Mouse (Mus musculus) ES-E14 (cell line): ENCODE results near the gene Gpr22. TPM values are rescaled to one million over a fixed set of nuclear protein-coding genes. Genes with fewer than 3 reads are reported as not detected.

Experiments used
- DNase-seq: peaks from one replicate; pipeline ENCODE4 v3.0.0-alpha.2; 2013; ENCODE audit warnings: low read depth, low spot score
- H3K27ac ChIP-seq: 2 replicates; pipeline ENCODE4 v1.5.1; 2012; ENCODE audit warnings: low read depth, mild to moderate bottlenecking, low read length, moderate library complexity, mixed read lengths; ENCODE audit not compliant: poor library complexity, insufficient read depth, severe bottlenecking
- H3K36me3 ChIP-seq: 2 replicates; pipeline ENCODE4 v1.6.1; 2012; ENCODE audit warnings: mild to moderate bottlenecking, low read length, moderate library complexity, mixed read lengths; ENCODE audit not compliant: control insufficient read depth, poor library complexity, insufficient read depth, severe bottlenecking
- H3K4me1 ChIP-seq, 2 experiments: fragments of 150-350 bp in 1 of 2; sonication (generic) in 1 of 2; 2 replicates each; pipeline ENCODE4 v1.6.1; 2012; ENCODE audit warnings: low read length in 2 of 2, mild to moderate bottlenecking in 1 of 2, mixed read lengths in 1 of 2; ENCODE audit not compliant: control insufficient read depth in 2 of 2, insufficient read depth in 2 of 2, poor library complexity in 1 of 2
- H3K4me3 ChIP-seq, 2 experiments: fragments of 150-350 bp in 1 of 2; sonication (generic) in 1 of 2; 2 replicates each; pipeline ENCODE4 v1.5.1; 2012; ENCODE audit warnings: low read length in 2 of 2, low read depth in 1 of 2, mild to moderate bottlenecking in 1 of 2, mixed read lengths in 1 of 2; ENCODE audit not compliant: insufficient read depth in 1 of 2, poor library complexity in 1 of 2, severe bottlenecking in 1 of 2
- H3K9ac ChIP-seq: 2 replicates; pipeline ENCODE4 v1.6.1; 2012; ENCODE audit warnings: low read depth, mild to moderate bottlenecking, low read length, mixed read lengths; ENCODE audit not compliant: poor library complexity, insufficient read depth, severe bottlenecking
- H3K9me3 ChIP-seq: fragments of 150-350 bp; sonication (generic); 2 replicates; pipeline ENCODE4 v1.6.1; 2012; ENCODE audit warnings: low read depth, mild to moderate bottlenecking, low read length; ENCODE audit not compliant: control insufficient read depth, insufficient read depth
- CHD2 ChIP-seq: IDR thresholded peaks from 2 replicates; pipeline ENCODE4 v1.6.1; 2014; ENCODE audit warnings: mild to moderate bottlenecking, low read depth, low read length, inconsistent platforms
- HCFC1 ChIP-seq: IDR thresholded peaks from 2 replicates; pipeline ENCODE4 v1.6.1; 2012; ENCODE audit warnings: low read length, inconsistent platforms, borderline replicate concordance; ENCODE audit not compliant: insufficient read depth
- MAFK ChIP-seq: IDR thresholded peaks from 2 replicates; pipeline ENCODE4 v1.6.1; 2014; ENCODE audit warnings: mild to moderate bottlenecking, low read depth, low read length, inconsistent platforms; ENCODE audit not compliant: insufficient read depth
- ZC3H11A ChIP-seq: IDR thresholded peaks from 2 replicates; pipeline ENCODE4 v1.6.1; 2012; ENCODE audit warnings: low read depth, mild to moderate bottlenecking, inconsistent platforms, low read length, borderline replicate concordance
- ZNF384 ChIP-seq: IDR thresholded peaks from 2 replicates; pipeline ENCODE4 v1.6.1; 2012; ENCODE audit warnings: low read depth, low read length, inconsistent platforms
- in situ Hi-C, 2 experiments: fragments of 600-800 bp; cut with MboI; formaldehyde crosslinking; loops; one replicate each; pipeline ENCODE4 v1.15.1; 2025; ENCODE audit warnings: low sequenced_read_pairs in 2 of 2, inconsistent platforms in 1 of 2; ENCODE audit not compliant: unreplicated experiment in 2 of 2
- total RNA-seq: library from RNA; depleted of rRNA; stranded (reverse); fragments of 300-350 nt; gene quantifications from 2 replicates; pipeline ENCODE4 v1.2.3, GENCODE M21; 2012; rRNA removed

Gpr22 gene
- total RNA-seq, 1 experiment = 0.22 TPM

GRCm38 (mm10) chr12:31665999-31666398 is 47.7 kb downstream of the Gpr22 start:
- H3K4me3 ChIP-seq = no peak overlapping the region
- no peak for DNase-seq
- H3K9ac ChIP-seq = no peak overlapping the region
- in situ Hi-C loops = no loop called here
- H3K4me1 ChIP-seq = 0 out of 4 replicates have a peak, but pooled peaks cover 0 to 2% of the 10 kb centered on the region in 2 experiments
- TF ChIP-seq MAFK (no peak), HCFC1 (no peak), ZC3H11A (no peak), CHD2 (no peak), ZNF384 (no peak)
- H3K36me3 ChIP-seq = peaks cover 5% of the 10 kb centered on the region; the same call in 1 of the 2 replicates
- no peaks in the 10 kb centered on the region for H3K9me3 ChIP-seq
- H3K27ac ChIP-seq = no peak overlapping the region

Other genes with a start within 250 kb of the Gpr22 start
- 5.8 and 6.6 TPM in 2 replicates for gene Cbll1, start 214.3 kb downstream of the Gpr22 start, total RNA-seq
- 0.11 TPM in 1 of 2 replicates, not detected in the other for gene Slc26a4, start 154.0 kb downstream of the Gpr22 start, total RNA-seq
- gene Bcap29, start 79.3 kb downstream of the Gpr22 start, total RNA-seq = 12.4 and 19.8 TPM in 2 replicates
- 8.7 and 9.1 TPM in 2 replicates for gene Dus4l, start 59.1 kb downstream of the Gpr22 start, total RNA-seq
- gene Cog5, start 59.1 kb downstream of the Gpr22 start, total RNA-seq = 33.3 and 37.5 TPM in 2 replicates
- 43.3 and 54.9 TPM in 2 replicates for gene Hbp1, start 236.6 kb upstream of the Gpr22 start, total RNA-seq